Mouse (Mus musculus): Measurements from ENCODE around the gene Ano9.

DNA sequence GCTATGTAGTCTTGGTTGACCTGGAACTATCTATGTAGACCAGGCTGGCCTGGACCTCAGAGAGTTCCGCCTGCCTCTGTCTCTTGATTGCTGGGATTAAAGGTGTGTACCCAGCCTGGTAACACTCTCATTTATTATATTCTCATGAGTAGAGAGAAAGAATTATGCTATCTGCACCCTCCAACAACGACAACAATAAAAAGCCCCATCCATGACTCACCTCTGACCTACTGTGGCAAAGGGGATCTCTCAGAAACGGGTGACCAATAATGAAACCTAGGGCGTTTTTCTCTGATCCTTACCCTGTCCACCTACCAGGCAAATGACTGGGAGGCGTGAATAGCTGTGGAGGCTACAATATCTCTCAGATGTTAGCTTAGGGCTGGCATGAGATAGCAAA lies 20.4 kb downstream of the Ano9 start:
- no peak for TF ChIP-seq POLR2A (IDR thresholded peaks at IDR 0.05; ENCODE audit: insufficient read depth, low read length)
- no peak for TF ChIP-seq CTCF (IDR thresholded peaks at IDR 0.05; ENCODE audit: low read depth, low read length)
- no peak for TF ChIP-seq EP300 (IDR thresholded peaks at IDR 0.05; ENCODE audit: insufficient read depth, low read depth, low read length)

All from ES-Bruce4 (cell line).